Mouse (Mus musculus): ENCODE measurements around the gene Braf. TPM values are rescaled to one million over a fixed set of nuclear protein-coding genes. Genes with fewer than 3 reads are reported as not detected.
"Not testable (repeated sequence)": the region's sequence is repeated elsewhere in the genome, so short reads cannot be mapped to it uniquely, and the experiment has no call there.

The Braf gene
- 100 to 1,000 TPM; 113 to 115 TPM for total RNA-seq (2021)
- long read RNA-seq, experiment 1, partial matches to known transcripts = 6 of 25 reads
- long read RNA-seq, experiment 1, other reads (novel, unspliced or antisense) = 17 of 25 reads
- long read RNA-seq, experiment 2, partial matches to known transcripts = 8 of 20 reads
- long read RNA-seq, experiment 2, other reads (novel, unspliced or antisense) = 12 of 20 reads

GRCm38 (mm10) chr6:39724866-39725711 is at the start of gene Braf:
Braf (minus strand) TSS chr6:39725463.
- DNase-seq (ENCODE audit: low spot score in 2 of 2) = peak; percentile 80 to 92

GRCm38 (mm10) chr6:39775029-39775428 is 49.8 kb upstream of the Braf start:
- DNase-seq (ENCODE audit: low spot score in 2 of 2) = no peak

- no peak for DNase-seq (ENCODE audit: low spot score in 2 of 2)
Observed at GRCm38 (mm10) chr6:39757229-39757628, 32.0 kb upstream of the Braf start.

GRCm38 (mm10) chr6:39749881-39750280 is 24.6 kb upstream of the Braf start:
- DNase-seq (ENCODE audit: low spot score in 2 of 2) = no peak

- no peak for DNase-seq (ENCODE audit: low spot score in 2 of 2)
Observed at GRCm38 (mm10) chr6:39747094-39747493, 21.8 kb upstream of the Braf start.

GRCm38 (mm10) chr6:39745456-39745855 is 20.2 kb upstream of the Braf start:
- DNase-seq (ENCODE audit: low spot score in 2 of 2) = no peak

GRCm38 (mm10) chr6:39739698-39740097 is 14.4 kb upstream of the Braf start:
- not testable (repeated sequence) for DNase-seq (ENCODE audit: low spot score in 2 of 2)

- DNase-seq (ENCODE audit: low spot score in 2 of 2) = no peak
Observed at GRCm38 (mm10) chr6:39728095-39728494, 2.8 kb upstream of the Braf start.

GRCm38 (mm10) chr6:39726149-39726548 is 886 bp upstream of the Braf start:
- no peak for DNase-seq (ENCODE audit: low spot score in 2 of 2)

GRCm38 (mm10) chr6:39724542-39724865 is 759 bp downstream of the Braf start:
- peak in 1 of 2 experiments; percentile 20 for DNase-seq (ENCODE audit: low spot score in 2 of 2)

- no peak for DNase-seq (ENCODE audit: low spot score in 2 of 2)
Observed at GRCm38 (mm10) chr6:39724071-39724470, 1.2 kb downstream of the Braf start.

GRCm38 (mm10) chr6:39718567-39718966 is 6.7 kb downstream of the Braf start:
- peak in 1 of 2 experiments; percentile 41 for DNase-seq (ENCODE audit: low spot score in 2 of 2)

- no peak for DNase-seq (ENCODE audit: low spot score in 2 of 2)
Observed at GRCm38 (mm10) chr6:39717049-39717448, 8.2 kb downstream of the Braf start.

- no peak for DNase-seq (ENCODE audit: low spot score in 2 of 2)
Observed at GRCm38 (mm10) chr6:39714341-39714740, 10.9 kb downstream of the Braf start.

GRCm38 (mm10) chr6:39713399-39713798 is 11.9 kb downstream of the Braf start:
- no peak for DNase-seq (ENCODE audit: low spot score in 2 of 2)

GRCm38 (mm10) chr6:39705625-39706024 is 19.6 kb downstream of the Braf start:
- DNase-seq (ENCODE audit: low spot score in 2 of 2) = no peak

- DNase-seq (ENCODE audit: low spot score in 2 of 2) = no peak
Observed at GRCm38 (mm10) chr6:39693126-39693525, 32.1 kb downstream of the Braf start.

- DNase-seq (ENCODE audit: low spot score in 2 of 2) = not testable (repeated sequence)
Observed at GRCm38 (mm10) chr6:39686839-39687238, 38.4 kb downstream of the Braf start.

- DNase-seq (ENCODE audit: low spot score in 2 of 2) = no peak
Observed at GRCm38 (mm10) chr6:39681795-39682194, 43.5 kb downstream of the Braf start.

GRCm38 (mm10) chr6:39680524-39680923 is 44.7 kb downstream of the Braf start:
- DNase-seq (ENCODE audit: low spot score in 2 of 2) = no peak

GRCm38 (mm10) chr6:39678241-39678640 is 47.0 kb downstream of the Braf start:
- no peak for DNase-seq (ENCODE audit: low spot score in 2 of 2)

- peak; percentile 66 to 75 for DNase-seq (ENCODE audit: low spot score in 2 of 2)
Observed at GRCm38 (mm10) chr6:39675081-39675480, 50.2 kb downstream of the Braf start.

GRCm38 (mm10) chr6:39611296-39611695 is 114.0 kb downstream of the Braf start:
- no peak for DNase-seq (ENCODE audit: low spot score in 2 of 2)
